10 mouse cellular contexts compared by ENCODE assay signal in the genomic region with DNA sequence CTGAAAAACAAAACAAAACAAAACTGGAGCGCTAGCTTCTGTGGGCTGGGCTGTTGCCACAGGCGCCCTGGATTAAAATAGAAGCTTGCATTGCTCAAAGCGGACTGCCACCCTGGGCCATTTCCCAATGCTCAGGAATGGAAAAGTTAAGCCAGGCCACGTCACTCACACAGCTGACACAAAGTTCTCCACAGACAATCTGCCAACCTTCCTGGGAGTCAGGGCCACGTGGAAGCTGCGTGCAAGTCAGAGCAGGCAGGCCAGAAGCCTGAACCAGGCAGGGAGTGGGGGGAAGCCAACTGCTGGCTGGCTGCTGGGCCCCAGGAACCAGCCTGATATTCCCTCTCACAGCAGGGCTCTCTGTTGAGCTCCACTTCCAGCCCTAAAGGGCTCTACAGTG. TPM values are rescaled to one million over a fixed set of nuclear protein-coding genes. Genes with fewer than 3 reads are reported as not detected.
DNase-seq lines count a peak whose midpoint lies in the region; ATAC-seq and TF ChIP-seq lines count a peak whose summit lies in the region.
"Had no signal": no experiment of that assay in that cellular context is flagged by ENCODE, and none has a peak within 500 bp of the region (broad histone marks: within the 10 kb centered on the region; RNA-seq: fewer than 3 reads in every experiment).

No protein-coding gene starts in this region.

- intact Hi-C loops in heart, postnatal 25 days (cut with DNase I): no loop called here

- H3K4me3 ChIP-seq in liver, embryonic 16.5 days (ENCODE audit: low read depth, low read length): no peak overlapping the region
- H3K4me3 ChIP-seq in myocyte: no peak overlapping the region
- no peak overlapping the region for H3K4me3 ChIP-seq in intestine, embryonic 16.5 days (ENCODE audit: low read length)
- H3K4me3 ChIP-seq: left cerebral cortex, adult 2 months had no signal

- H3K27ac ChIP-seq in liver, embryonic 16.5 days (ENCODE audit: low read length): no peak overlapping the region
- H3K27ac ChIP-seq in intestine, embryonic 16.5 days (ENCODE audit: low read length): no peak overlapping the region
- H3K27ac ChIP-seq: left cerebral cortex, adult 2 months had no signal

- peak; percentile 39 for TF ChIP-seq POLR2A in myocyte (IDR thresholded peaks at IDR 0.05; ENCODE audit: insufficient read length, low read depth)

- no peaks in the 10 kb centered on the region for H3K36me3 ChIP-seq in liver, embryonic 16.5 days (ENCODE audit: control insufficient read depth, insufficient read depth)
- H3K36me3 ChIP-seq in myocyte (ENCODE audit: control insufficient read depth, insufficient read depth): no peaks in the 10 kb centered on the region
- no peaks in the 10 kb centered on the region for H3K36me3 ChIP-seq in intestine, embryonic 16.5 days (ENCODE audit: control insufficient read depth, insufficient read depth, low read length)

- no peaks in the 10 kb centered on the region for H3K27me3 ChIP-seq in liver, embryonic 16.5 days (ENCODE audit: control insufficient read depth, insufficient read depth, low read depth, low read length)
- H3K27me3 ChIP-seq in myocyte (ENCODE audit: control insufficient read depth, insufficient read depth, insufficient read length): no peaks in the 10 kb centered on the region
- no peaks in the 10 kb centered on the region for H3K27me3 ChIP-seq in intestine, embryonic 16.5 days (replicated peaks; ENCODE audit: control insufficient read depth, insufficient read depth, low read length)

- H3ac ChIP-seq in myocyte (ENCODE audit: control insufficient read depth, insufficient read length): no peak overlapping the region

- no peaks in the 10 kb centered on the region for H3K79me2 ChIP-seq in myocyte (ENCODE audit: control insufficient read depth, insufficient read depth)

- H3K4me2 ChIP-seq in liver, embryonic 16.5 days (ENCODE audit: low read depth, low read length): no peak overlapping the region
- peak overlapping the region; percentile 51 for H3K4me2 ChIP-seq in myocyte (ENCODE audit: low read depth)
- no peak overlapping the region for H3K4me2 ChIP-seq in intestine, embryonic 16.5 days (ENCODE audit: low read depth, low read length)

- no peak for DNase-seq in liver
- DNase-seq in fat pad, adult 2 months (ENCODE audit: extremely low read depth, low read depth, low spot score): peak; percentile 90
- DNase-seq in heart, postnatal 25 days (ENCODE audit: low spot score): peak; percentile 58
- no peak for DNase-seq in kidney, adult 18-20 months

- no peaks in the 10 kb centered on the region for H3K9me3 ChIP-seq in liver, embryonic 16.5 days (replicated peaks; ENCODE audit: control insufficient read depth, low read length)
- H3K9me3 ChIP-seq in intestine, embryonic 16.5 days (ENCODE audit: control insufficient read depth, low read length): no peaks in the 10 kb centered on the region

- H3K4me1 ChIP-seq in liver, embryonic 16.5 days (ENCODE audit: control insufficient read depth, low read depth, low read length): no peaks in the 10 kb centered on the region; the same call in 1 of the 2 replicates
- H3K4me1 ChIP-seq in intestine, embryonic 16.5 days (ENCODE audit: control insufficient read depth, insufficient read depth, low read length): no peaks in the 10 kb centered on the region

- 48% methylated on average over 6 of the region's 6 CpGs for WGBS in liver, embryonic 16.5 days (ENCODE audit: insufficient replicate concordance)
- 70% methylated on average over 6 of the region's 6 CpGs for WGBS in intestine, embryonic 16.5 days

- 0 out of 2 replicates have a peak, but pooled peaks have one; percentile 24 for ATAC-seq in liver, embryonic 16.5 days (ENCODE audit: low read depth)
- ATAC-seq in intestine, embryonic 16.5 days: no peak
- ATAC-seq: forebrain, embryonic 14.5 days had no signal

- no peak overlapping the region for H3K9ac ChIP-seq in liver, embryonic 16.5 days (ENCODE audit: low read depth, low read length)
- no peak overlapping the region for H3K9ac ChIP-seq in intestine, embryonic 16.5 days (ENCODE audit: low read depth, low read length)

TF ChIP-seq in myocyte, 11 proteins besides CTCF, POLR2A, EP300 and RAD21:
- no peak for TF ChIP-seq SRF (IDR thresholded peaks at IDR 0.05; ENCODE audit: control insufficient read depth, insufficient read length, low read depth)
- TF ChIP-seq MYOD1 (IDR thresholded peaks at IDR 0.05; ENCODE audit: control insufficient read depth in 1 of 3, insufficient read length in 2 of 3, low read depth in 2 of 3): peak in 2 of 3 experiments; percentile 33 to 62
- peak in 2 of 3 experiments; percentile 10 to 81 for TF ChIP-seq MYOG (IDR thresholded peaks at IDR 0.05; ENCODE audit: control insufficient read depth in 1 of 3, insufficient read depth in 1 of 3, insufficient read length in 2 of 3, low read depth in 2 of 3)
- no peak for TF ChIP-seq TCF12 (IDR thresholded peaks at IDR 0.05; ENCODE audit: insufficient read depth, poor library complexity, severe bottlenecking)
- TF ChIP-seq TCF3 (IDR thresholded peaks at IDR 0.05; ENCODE audit: insufficient read length, low read depth): no peak
- TF ChIP-seq POLR2AphosphoS2 (IDR thresholded peaks at IDR 0.05; ENCODE audit: insufficient read length, low read depth): no peak
- TF ChIP-seq CEBPB (IDR thresholded peaks at IDR 0.05; ENCODE audit: insufficient read depth, poor library complexity, severe bottlenecking): peak; percentile 46; the same call in 1 of the 2 replicates
- TF ChIP-seq MAX (IDR thresholded peaks at IDR 0.05; ENCODE audit: low read depth): no peak
- TF ChIP-seq REST (IDR thresholded peaks at IDR 0.05; ENCODE audit: insufficient read depth, insufficient read length): no peak
- no peak for TF ChIP-seq E2F4 (IDR thresholded peaks at IDR 0.05; ENCODE audit: insufficient read depth)
- peak; percentile 32 for TF ChIP-seq USF1 (IDR thresholded peaks at IDR 0.05; ENCODE audit: low read depth)

RNA-seq across cellular contexts. Expression of gene Serpina12, which starts 2.8 kb away (rescaled TPM):
- 0.07 TPM in 1 of 2 replicates, not detected in the other for polyA plus RNA-seq in liver, embryonic 16.5 days (2015; fragmentation: Nextera tagmentation; extraction: Ambion mirVana)
- not detected for total RNA-seq in heart, postnatal 25 days (2021)
- polyA plus RNA-seq in myocyte (2012; fragmentation: generic; extraction: Trizol): 0.16 TPM
- not detected in 2 replicates for polyA plus RNA-seq in intestine, embryonic 16.5 days (2015; fragmentation: Nextera tagmentation; extraction: Ambion mirVana)
- total RNA-seq: left cerebral cortex, adult 2 months had no signal
- polyA plus RNA-seq: forebrain, embryonic 14.5 days; neural tube, embryonic 11.5 days had no signal

RNA-seq across cellular contexts. Expression of gene Serpina9, which starts 27.8 kb away (rescaled TPM):
- not detected in 2 replicates for polyA plus RNA-seq in liver, embryonic 16.5 days (2015; fragmentation: Nextera tagmentation; extraction: Ambion mirVana)
- total RNA-seq in heart, postnatal 25 days (2021): under 1 TPM; 0.08 to 0.13 TPM
- 0.14 TPM for polyA plus RNA-seq in myocyte (2012; fragmentation: generic; extraction: Trizol)
- 0.04 TPM in 1 of 2 replicates, not detected in the other for polyA plus RNA-seq in intestine, embryonic 16.5 days (2015; fragmentation: Nextera tagmentation; extraction: Ambion mirVana)
- polyA plus RNA-seq: forebrain, embryonic 14.5 days; neural tube, embryonic 11.5 days had no signal

RNA-seq across cellular contexts. Expression of gene Serpina11, which starts 51.6 kb away (rescaled TPM):
- polyA plus RNA-seq in liver, embryonic 16.5 days (2015; fragmentation: Nextera tagmentation; extraction: Ambion mirVana): 23.6 and 23.7 TPM in 2 replicates
- not detected for total RNA-seq in heart, postnatal 25 days (2021)
- 0.10 TPM for polyA plus RNA-seq in myocyte (2012; fragmentation: generic; extraction: Trizol)
- polyA plus RNA-seq in intestine, embryonic 16.5 days (2015; fragmentation: Nextera tagmentation; extraction: Ambion mirVana): 0.09 and 0.38 TPM in 2 replicates
- total RNA-seq: left cerebral cortex, adult 2 months had no signal
- polyA plus RNA-seq: forebrain, embryonic 14.5 days; neural tube, embryonic 11.5 days had no signal

RNA-seq across cellular contexts. Expression of gene Serpina5, which starts 59.5 kb away (rescaled TPM):
- polyA plus RNA-seq in liver, embryonic 16.5 days (2015; fragmentation: Nextera tagmentation; extraction: Ambion mirVana): 0.09 and 0.13 TPM in 2 replicates
- not detected for total RNA-seq in heart, postnatal 25 days (2021)
- not detected for polyA plus RNA-seq in myocyte (2012; fragmentation: generic; extraction: Trizol)
- 0.06 and 0.10 TPM in 2 replicates for polyA plus RNA-seq in intestine, embryonic 16.5 days (2015; fragmentation: Nextera tagmentation; extraction: Ambion mirVana)
- total RNA-seq: left cerebral cortex, adult 2 months had no signal
- polyA plus RNA-seq: forebrain, embryonic 14.5 days; neural tube, embryonic 11.5 days had no signal

Comparison
In these comparisons a context has a peak if more than half of its experiments do, and no peak if none do; other contexts are left out.
1. DNase-seq: peak in fat pad, adult 2 months (single experiment) and heart, postnatal 25 days (single experiment); none in liver (single experiment) and kidney, adult 18-20 months (single experiment).
2. RNA of gene Serpina11, which starts 51.6 kb away (polyA plus RNA-seq): 23.6 to 23.7 TPM in liver, embryonic 16.5 days; 0.09 to 0.38 TPM in intestine, embryonic 16.5 days and 0.10 TPM in myocyte (single experiment); every median in the first group is over 10 times any median in the second.